Mouse (Mus musculus): ENCODE results near the gene Gm3327. TPM values are rescaled to one million over a fixed set of nuclear protein-coding genes. Genes with fewer than 3 reads are reported as not detected.
A peak's percentile ranks its signal among the peaks of the same experiment; 100 is the strongest.
"Not testable (repeated sequence)": the region's sequence is repeated elsewhere in the genome, so short reads cannot be mapped to it uniquely, and the experiment has no call there.

The Gm3327 gene
- not detected in 2 replicates for total RNA-seq (2015)
- total RNA-seq (2017) = not detected in 2 replicates

DNA sequence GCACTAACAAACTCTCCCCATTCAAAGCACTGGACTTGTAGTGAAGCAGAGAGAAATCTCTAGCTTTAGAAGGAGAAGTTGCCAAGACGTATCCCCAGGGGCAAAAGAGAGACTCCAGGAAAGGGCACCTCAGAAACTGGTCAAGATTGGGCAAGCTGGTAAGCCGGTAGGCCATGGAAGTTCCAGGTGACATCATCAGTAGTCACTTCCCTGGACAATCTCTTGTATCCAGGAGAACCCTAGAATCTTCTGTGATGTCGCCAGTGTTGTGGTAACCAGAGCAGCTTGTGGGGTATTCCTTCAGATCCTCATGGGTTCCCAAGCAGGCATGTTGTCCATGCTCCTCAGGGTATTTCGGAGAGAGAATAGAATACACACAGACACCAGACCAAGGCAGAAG, at the start of gene Gm3327:
Gene Gm3327, plus strand, starts transcription at position 301 of the 400 bp plus-strand sequence.
- not testable (repeated sequence) for ATAC-seq (ENCODE audit: poor library complexity, severe bottlenecking)

DNA sequence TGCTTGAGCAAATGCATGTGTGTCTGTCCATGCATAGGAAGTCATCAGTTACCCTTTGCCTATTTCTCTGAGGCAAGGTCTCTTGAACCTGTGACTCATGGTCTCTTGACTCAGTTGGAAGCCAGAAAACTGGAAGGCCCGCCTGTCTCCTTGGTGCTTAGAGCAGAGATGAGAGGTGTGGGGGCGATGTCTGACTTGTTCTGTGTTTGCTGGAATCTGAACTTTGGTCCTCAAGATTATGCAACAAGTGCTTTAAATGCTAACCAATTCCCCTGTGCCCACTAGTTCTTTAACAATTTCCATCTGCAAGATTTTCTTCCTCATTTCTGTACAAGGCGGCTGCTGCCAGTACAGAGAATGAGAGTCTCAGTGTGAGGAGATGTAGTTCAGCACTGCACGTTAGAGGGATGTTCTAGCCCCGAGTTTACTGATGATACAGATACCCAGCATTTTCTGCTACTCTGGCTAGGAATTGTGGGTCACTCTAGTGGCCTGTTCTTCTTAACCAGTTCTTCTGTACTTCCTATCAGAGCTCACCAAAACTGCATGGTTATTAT, 45.8 kb upstream of the Gm3327 start:
- peak; percentile 69 for ATAC-seq (ENCODE audit: poor library complexity, severe bottlenecking)

DNA sequence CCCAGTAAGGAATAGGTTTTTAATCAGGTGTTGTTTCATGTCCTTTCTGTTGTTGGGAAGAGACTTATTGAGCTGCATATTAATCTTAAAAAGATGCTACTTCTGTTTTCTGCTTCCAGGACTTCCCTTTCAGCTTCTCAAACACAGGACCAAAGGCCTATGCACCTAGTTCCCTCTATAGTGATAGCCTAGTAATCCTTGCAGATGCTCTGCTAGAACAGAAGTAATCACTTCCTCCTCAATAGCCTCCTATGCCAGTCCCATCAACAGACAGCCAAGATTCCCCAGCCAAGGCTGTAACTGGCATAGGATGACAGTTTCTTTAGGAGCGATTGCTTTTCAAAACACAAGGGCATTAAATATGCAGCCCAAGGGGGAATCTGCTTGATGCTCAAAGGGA, 37.1 kb upstream of the Gm3327 start:
- ATAC-seq (ENCODE audit: poor library complexity, severe bottlenecking) = peak; percentile 86

DNA sequence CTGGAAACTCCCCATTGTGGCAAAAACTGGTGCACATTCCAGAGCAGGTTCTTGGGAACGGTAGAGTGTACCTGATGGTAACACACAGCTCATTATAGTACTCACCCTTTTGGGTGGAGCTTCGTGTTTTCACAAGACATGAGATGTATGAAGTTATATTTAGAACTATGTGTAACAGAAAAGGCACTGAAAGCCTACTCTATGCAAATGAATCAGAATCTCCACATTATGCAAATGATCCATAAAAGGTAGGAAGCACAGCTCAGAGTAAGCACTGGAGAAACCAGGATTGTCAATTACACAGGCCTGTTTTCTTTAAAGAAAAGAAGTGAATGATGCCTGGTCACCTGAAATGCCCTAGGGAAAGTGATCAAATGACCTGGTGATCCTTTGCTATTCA, 36.1 kb upstream of the Gm3327 start:
- ATAC-seq (ENCODE audit: poor library complexity, severe bottlenecking) = not testable (repeated sequence)

DNA sequence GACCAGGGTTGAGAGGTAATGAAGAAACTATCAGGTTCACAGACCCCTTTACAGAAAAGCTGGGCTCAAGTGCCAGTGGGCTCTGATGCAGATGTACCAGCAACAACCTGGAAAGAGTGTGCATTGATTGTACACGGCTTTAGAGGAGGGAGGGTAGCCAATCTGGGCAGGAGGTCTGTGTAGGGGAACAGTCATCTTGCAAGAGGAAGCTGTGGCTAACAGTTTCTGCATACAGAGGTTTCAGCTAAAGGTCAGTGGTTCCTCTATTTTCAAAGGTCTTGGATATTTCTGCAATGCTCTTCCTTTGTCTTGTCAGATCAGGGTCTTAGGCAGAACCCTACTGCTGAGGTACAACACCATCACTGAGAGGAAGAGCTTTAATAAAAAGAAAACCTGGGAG, 32.1 kb upstream of the Gm3327 start:
- ATAC-seq (ENCODE audit: poor library complexity, severe bottlenecking) = peak; percentile 93

DNA sequence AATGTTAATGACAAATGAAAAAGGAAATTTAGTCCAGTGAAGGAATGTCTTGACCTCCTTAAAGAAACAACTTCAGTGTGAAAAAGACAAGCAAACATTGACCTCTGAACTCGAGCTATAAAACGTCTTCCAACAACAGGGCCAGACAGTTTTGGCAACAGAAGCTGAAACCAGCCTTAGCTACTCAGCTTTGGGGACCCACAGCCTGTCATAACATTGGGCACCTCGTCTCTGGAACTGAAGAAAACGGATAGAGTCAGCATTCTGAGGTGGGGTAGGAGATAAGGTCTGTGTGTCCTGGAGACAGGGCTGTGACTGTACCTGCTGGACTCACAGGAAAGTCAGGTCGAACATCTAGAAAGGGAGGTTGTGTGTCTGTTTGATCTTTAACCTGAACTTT, 29.2 kb upstream of the Gm3327 start:
- not testable (repeated sequence) for ATAC-seq (ENCODE audit: poor library complexity, severe bottlenecking)

DNA sequence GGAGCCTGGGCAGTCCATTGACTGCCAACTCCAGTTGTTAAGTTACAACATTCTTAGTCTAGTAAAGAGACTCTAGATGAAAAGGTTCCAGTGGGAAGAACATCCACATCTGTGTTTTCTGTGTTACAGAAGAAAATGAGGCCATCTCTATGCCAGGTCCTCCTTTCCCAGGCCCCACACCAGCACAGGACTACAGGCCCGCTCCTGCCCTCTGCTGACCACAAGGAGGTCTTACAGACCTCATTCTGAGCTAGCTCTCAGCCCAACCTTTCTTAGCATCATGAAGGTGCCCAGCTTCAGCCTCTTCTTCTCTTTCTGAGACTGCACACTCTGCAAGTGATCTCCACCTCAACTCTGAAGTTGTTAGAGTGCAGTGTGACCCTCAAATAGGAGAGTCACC, 23.6 kb upstream of the Gm3327 start:
- peak; percentile 84 for ATAC-seq (ENCODE audit: poor library complexity, severe bottlenecking)

DNA sequence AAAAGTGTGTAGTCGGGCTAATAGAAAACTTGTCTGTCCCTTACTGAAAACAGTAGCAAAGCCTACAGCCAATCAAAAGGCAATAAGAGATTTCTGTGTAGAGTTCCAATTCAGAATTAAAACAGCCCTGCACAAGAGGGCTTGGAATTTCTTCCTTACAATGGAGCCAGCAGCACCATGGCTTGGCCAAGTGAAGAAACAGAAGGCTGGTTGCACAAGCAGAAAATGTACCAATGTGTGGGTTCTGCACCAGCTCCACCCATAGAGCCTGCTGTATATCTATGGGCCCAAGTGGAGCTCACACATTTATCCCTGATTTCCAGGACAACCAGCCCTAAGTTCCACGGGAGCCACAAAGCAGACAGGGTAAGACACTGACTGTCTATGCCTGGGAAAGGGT, 21.3 kb upstream of the Gm3327 start, which contains the start of gene Ear2:
Gene Ear2, plus strand, starts transcription at position 301 of the 400 bp plus-strand sequence.
- not testable (repeated sequence) for ATAC-seq (ENCODE audit: poor library complexity, severe bottlenecking)

DNA sequence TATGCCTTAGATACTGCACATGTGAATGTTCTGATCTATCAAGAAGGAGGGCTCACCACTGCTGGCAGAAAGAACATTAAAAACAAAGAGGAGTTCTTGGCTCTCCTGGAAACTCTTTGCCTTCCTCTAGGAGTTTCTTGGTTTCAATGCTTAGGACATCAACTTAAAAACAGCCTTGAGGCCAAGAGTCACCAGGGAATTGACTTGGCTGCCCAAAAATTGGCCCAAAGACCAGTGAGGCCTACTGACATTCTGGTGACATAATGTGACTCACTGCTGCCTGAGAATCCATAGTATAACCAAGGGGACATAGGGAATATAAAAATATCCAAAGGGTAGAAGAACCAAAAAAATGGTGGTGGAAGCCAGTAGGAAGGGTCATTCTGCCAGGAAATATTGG, 12.7 kb upstream of the Gm3327 start:
- no peak for ATAC-seq (ENCODE audit: poor library complexity, severe bottlenecking)

Other genes with a start within 250 kb of the Gm3327 start
- 214 and 289 TPM in 2 replicates for gene Ear1, start 248.3 kb upstream of the Gm3327 start, total RNA-seq (2015)
- gene Ear1, start 248.3 kb upstream of the Gm3327 start, total RNA-seq (2017) = 277 and 344 TPM in 2 replicates
- gene Ear10, start 200.3 kb upstream of the Gm3327 start, total RNA-seq (2015) = 1.1 TPM in 1 of 2 replicates, not detected in the other
- gene Ear10, start 200.3 kb upstream of the Gm3327 start, total RNA-seq (2017) = not detected in 2 replicates
- gene Gm8113, start 198.5 kb upstream of the Gm3327 start, total RNA-seq (2015) = 28.5 and 30.3 TPM in 2 replicates
- gene Gm8113, start 198.5 kb upstream of the Gm3327 start, total RNA-seq (2017) = 24.9 and 28.7 TPM in 2 replicates
- gene Ang5, start 166.8 kb upstream of the Gm3327 start, total RNA-seq (2015) = not detected in 2 replicates
- gene Ang5, start 166.8 kb upstream of the Gm3327 start, total RNA-seq (2017) = not detected in 2 replicates
- gene Ang6, start 121.6 kb upstream of the Gm3327 start, total RNA-seq (2015) = not detected in 2 replicates
- gene Ang6, start 121.6 kb upstream of the Gm3327 start, total RNA-seq (2017) = not detected in 2 replicates
- 323 and 334 TPM in 2 replicates for gene Ear2, start 21.2 kb upstream of the Gm3327 start, total RNA-seq (2015)
- 586 and 674 TPM in 2 replicates for gene Ear2, start 21.2 kb upstream of the Gm3327 start, total RNA-seq (2017)
- not detected in 2 replicates for gene Gm8212, start 73.8 kb downstream of the Gm3327 start, total RNA-seq (2015)
- not detected in 2 replicates for gene Gm8212, start 73.8 kb downstream of the Gm3327 start, total RNA-seq (2017)
- gene 4930503E14Rik, start 89.4 kb downstream of the Gm3327 start, total RNA-seq (2015) = not detected in 2 replicates
- not detected in 2 replicates for gene 4930503E14Rik, start 89.4 kb downstream of the Gm3327 start, total RNA-seq (2017)
- gene Gm8220, start 161.7 kb downstream of the Gm3327 start, total RNA-seq (2015) = not detected in 2 replicates
- not detected in 2 replicates for gene Gm8220, start 161.7 kb downstream of the Gm3327 start, total RNA-seq (2017)
- not detected in 2 replicates for gene Gm5930, start 214.7 kb downstream of the Gm3327 start, total RNA-seq (2015)
- gene Gm5930, start 214.7 kb downstream of the Gm3327 start, total RNA-seq (2017) = not detected in 2 replicates
- gene Gm8229, start 241.5 kb downstream of the Gm3327 start, total RNA-seq (2015) = not detected in 2 replicates
- not detected in 2 replicates for gene Gm8229, start 241.5 kb downstream of the Gm3327 start, total RNA-seq (2017)

All from megakaryocyte, adult 5-6 weeks (primary cell).